Mouse (Mus musculus): Measurements from ENCODE around the gene Hectd3. TPM values are rescaled to one million over a fixed set of nuclear protein-coding genes. Genes with fewer than 3 reads are reported as not detected.

Hectd3 gene
- polyA plus RNA-seq, 1 experiment from 2014 or later, result 6.3 TPM

- H3K4me3 ChIP-seq (ENCODE audit: low read depth, low read length), result no peak overlapping the region
- peak overlapping the region; percentile 49; the same call in 1 of the 2 replicates for H3K27ac ChIP-seq (replicated peaks)
- 30% methylated on average over 4 of the region's 4 CpGs for WGBS
- no peaks in the 10 kb centered on the region for H3K27me3 ChIP-seq (ENCODE audit: control insufficient read depth, insufficient read depth, low read length)
- ATAC-seq (ENCODE audit: low FRiP score, low TSS enrichment) (peak; percentile 10; the same call in 1 of the 2 replicates), DNase-seq (ENCODE audit: low spot score) (no peak)
- no peaks in the 10 kb centered on the region for H3K4me1 ChIP-seq (replicated peaks; ENCODE audit: control insufficient read depth, insufficient read depth)
- no peak overlapping the region for H3K4me2 ChIP-seq (replicated peaks; ENCODE audit: low read depth)
- no peaks in the 10 kb centered on the region for H3K9me3 ChIP-seq (ENCODE audit: control insufficient read depth, low read length)
- TF ChIP-seq CTCF (IDR thresholded peaks at IDR 0.05; ENCODE audit: low read depth) (no peak), EP300 (optimal IDR thresholded peaks at IDR 0.05) (no peak)
- no peaks in the 10 kb centered on the region for H3K36me3 ChIP-seq (ENCODE audit: control insufficient read depth, insufficient read depth, low read length)
- no peak overlapping the region for H3K9ac ChIP-seq (ENCODE audit: low read length)
Observed at GRCm38 (mm10) chr4:117041283-117041721, 46.2 kb downstream of the Hectd3 start.

GRCm38 (mm10) chr4:117048836-117049235 is 53.7 kb downstream of the Hectd3 start:
- TF ChIP-seq EP300 (optimal IDR thresholded peaks at IDR 0.05), result no peak
- no peak overlapping the region for H3K4me2 ChIP-seq (replicated peaks; ENCODE audit: low read depth)
- H3K27ac ChIP-seq (replicated peaks), result no peak overlapping the region
- no peak overlapping the region for H3K4me3 ChIP-seq (ENCODE audit: low read depth, low read length)
- H3K9me3 ChIP-seq (ENCODE audit: control insufficient read depth, low read length), result no peaks in the 10 kb centered on the region
- no peak overlapping the region for H3K9ac ChIP-seq (ENCODE audit: low read length)
- no peaks in the 10 kb centered on the region for H3K4me1 ChIP-seq (replicated peaks; ENCODE audit: control insufficient read depth, insufficient read depth)
- no peaks in the 10 kb centered on the region for H3K36me3 ChIP-seq (ENCODE audit: control insufficient read depth, insufficient read depth, low read length)
- WGBS, result 46% methylated on average over 3 of the region's 3 CpGs
- DNase-seq (ENCODE audit: low spot score), result no peak
- no peaks in the 10 kb centered on the region for H3K27me3 ChIP-seq (ENCODE audit: control insufficient read depth, insufficient read depth, low read length)
- no peak for ATAC-seq (ENCODE audit: low FRiP score, low TSS enrichment)

DNA sequence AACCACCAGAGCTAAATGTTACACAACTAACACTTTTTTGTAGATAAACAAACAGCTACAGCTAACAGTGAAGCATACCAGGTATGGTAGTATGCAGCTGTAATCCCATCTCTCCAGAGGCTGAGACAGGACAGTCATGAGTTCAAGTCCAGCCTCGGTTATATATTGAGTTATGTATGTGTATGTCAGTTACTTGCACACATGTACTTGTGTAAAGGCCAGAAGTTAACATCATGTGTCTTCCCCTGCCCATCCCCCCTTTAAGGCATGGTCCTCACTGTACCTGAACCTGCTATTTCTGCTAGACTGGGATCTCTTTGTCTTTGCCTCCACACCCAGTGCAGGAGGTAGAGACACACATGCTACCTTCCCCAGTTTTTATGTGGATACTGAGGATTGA is 54.4 kb downstream of the Hectd3 start:
- ATAC-seq (ENCODE audit: low FRiP score, low TSS enrichment) (no peak), DNase-seq (ENCODE audit: low spot score) (no peak)
- no peak overlapping the region for H3K27ac ChIP-seq (replicated peaks)
- H3K4me2 ChIP-seq (replicated peaks; ENCODE audit: low read depth), result no peak overlapping the region
- H3K27me3 ChIP-seq (ENCODE audit: control insufficient read depth, insufficient read depth, low read length), result no peaks in the 10 kb centered on the region
- H3K9ac ChIP-seq (ENCODE audit: low read length), result no peak overlapping the region
- H3K36me3 ChIP-seq (ENCODE audit: control insufficient read depth, insufficient read depth, low read length), result no peaks in the 10 kb centered on the region
- H3K9me3 ChIP-seq (ENCODE audit: control insufficient read depth, low read length), result no peaks in the 10 kb centered on the region
- no peak for TF ChIP-seq EP300 (optimal IDR thresholded peaks at IDR 0.05)
- no peak for TF ChIP-seq CTCF (IDR thresholded peaks at IDR 0.05; ENCODE audit: low read depth)
- no peaks in the 10 kb centered on the region for H3K4me1 ChIP-seq (replicated peaks; ENCODE audit: control insufficient read depth, insufficient read depth)
- H3K4me3 ChIP-seq (ENCODE audit: low read depth, low read length), result no peak overlapping the region
- WGBS, result 96% methylated on average over 1 of the region's 1 CpGs

DNA sequence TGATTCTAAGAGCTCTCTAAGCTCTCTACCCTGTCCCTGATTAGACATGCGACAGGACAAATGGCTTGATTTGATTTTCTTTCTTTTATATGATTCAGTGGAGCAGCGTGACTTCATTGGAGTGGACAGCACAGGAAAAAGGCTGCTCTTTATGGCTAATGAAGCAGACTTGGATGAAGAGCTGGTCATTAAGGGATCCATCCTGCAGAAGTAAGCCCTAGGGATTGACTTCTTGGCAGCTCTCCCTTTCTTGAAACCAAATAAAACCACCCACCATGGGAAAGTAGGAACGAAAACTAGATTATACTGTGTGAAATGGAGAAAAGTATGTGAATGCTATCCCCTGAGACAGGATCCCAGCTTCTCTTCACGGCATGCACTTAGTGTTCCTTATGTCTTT is 57.5 kb downstream of the Hectd3 start:
- Histone ChIP-seq H3K4me3 (ENCODE audit: low read depth, low read length) (no peak overlapping the region), H3K4me1 (replicated peaks; ENCODE audit: control insufficient read depth, insufficient read depth) (no peaks in the 10 kb centered on the region), H3K9ac (ENCODE audit: low read length) (no peak overlapping the region), H3K27me3 (ENCODE audit: control insufficient read depth, insufficient read depth, low read length) (no peaks in the 10 kb centered on the region), H3K9me3 (ENCODE audit: control insufficient read depth, low read length) (no peaks in the 10 kb centered on the region), H3K4me2 (replicated peaks; ENCODE audit: low read depth) (no peak overlapping the region), H3K27ac (replicated peaks) (no peak overlapping the region), H3K36me3 (ENCODE audit: control insufficient read depth, insufficient read depth, low read length) (no peaks in the 10 kb centered on the region)
- 67% methylated on average over 4 of the region's 4 CpGs for WGBS
- no peak for DNase-seq (ENCODE audit: low spot score)
- TF ChIP-seq EP300 (optimal IDR thresholded peaks at IDR 0.05) (no peak), CTCF (IDR thresholded peaks at IDR 0.05; ENCODE audit: low read depth) (no peak)
- ATAC-seq (ENCODE audit: low FRiP score, low TSS enrichment), result no peak

- no peak for DNase-seq (ENCODE audit: low spot score)
- H3K27me3 ChIP-seq (ENCODE audit: control insufficient read depth, insufficient read depth, low read length), result no peaks in the 10 kb centered on the region
- H3K4me1 ChIP-seq (replicated peaks; ENCODE audit: control insufficient read depth, insufficient read depth), result no peaks in the 10 kb centered on the region
- no peak overlapping the region for H3K9ac ChIP-seq (ENCODE audit: low read length)
- no peak overlapping the region for H3K27ac ChIP-seq (replicated peaks)
- no peaks in the 10 kb centered on the region for H3K9me3 ChIP-seq (ENCODE audit: control insufficient read depth, low read length)
- TF ChIP-seq CTCF (IDR thresholded peaks at IDR 0.05; ENCODE audit: low read depth), result no peak
- TF ChIP-seq EP300 (optimal IDR thresholded peaks at IDR 0.05), result no peak
- H3K4me3 ChIP-seq (ENCODE audit: low read depth, low read length), result no peak overlapping the region
- H3K4me2 ChIP-seq (replicated peaks; ENCODE audit: low read depth), result no peak overlapping the region
- no peak for ATAC-seq (ENCODE audit: low FRiP score, low TSS enrichment)
- 85% methylated on average over 4 of the region's 4 CpGs for WGBS
- no peaks in the 10 kb centered on the region; the same call in 1 of the 2 replicates for H3K36me3 ChIP-seq (ENCODE audit: control insufficient read depth, insufficient read depth, low read length)
Observed at GRCm38 (mm10) chr4:117053956-117054355, 58.8 kb downstream of the Hectd3 start.

Other genes starting within 250 kb of the Hectd3 start
- 16.0 and 17.3 TPM in 2 replicates for gene Toe1, start 187.7 kb upstream of the Hectd3 start, polyA plus RNA-seq (2015; fragmentation: Nextera tagmentation; extraction: Ambion mirVana)
- gene Mutyh, start 187.6 kb upstream of the Hectd3 start, polyA plus RNA-seq (2015; fragmentation: Nextera tagmentation; extraction: Ambion mirVana), result 3.1 and 3.9 TPM in 2 replicates
- 0.51 and 0.85 TPM in 2 replicates for gene Hpdl, start 173.6 kb upstream of the Hectd3 start, polyA plus RNA-seq (2015; fragmentation: Nextera tagmentation; extraction: Ambion mirVana)
- 0.04 and 0.06 TPM in 2 replicates for gene Zswim5, start 117.9 kb upstream of the Hectd3 start, polyA plus RNA-seq (2015; fragmentation: Nextera tagmentation; extraction: Ambion mirVana)
- 38.3 and 47.3 TPM in 2 replicates for gene Urod, start 904 bp upstream of the Hectd3 start, polyA plus RNA-seq (2015; fragmentation: Nextera tagmentation; extraction: Ambion mirVana)
- 29.9 and 30.1 TPM in 2 replicates for gene Eif2b3, start 24.1 kb downstream of the Hectd3 start, polyA plus RNA-seq (2015; fragmentation: Nextera tagmentation; extraction: Ambion mirVana)
- 1.3 and 1.5 TPM in 2 replicates for gene Ptch2, start 100.8 kb downstream of the Hectd3 start, polyA plus RNA-seq (2015; fragmentation: Nextera tagmentation; extraction: Ambion mirVana)
- gene Btbd19, start 130.4 kb downstream of the Hectd3 start, polyA plus RNA-seq (2015; fragmentation: Nextera tagmentation; extraction: Ambion mirVana), result 5.7 and 5.9 TPM in 2 replicates
- 0.58 and 0.62 TPM in 2 replicates for gene Tctex1d4, start 131.5 kb downstream of the Hectd3 start, polyA plus RNA-seq (2015; fragmentation: Nextera tagmentation; extraction: Ambion mirVana)
- 18.1 and 18.7 TPM in 2 replicates for gene Plk3, start 138.6 kb downstream of the Hectd3 start, polyA plus RNA-seq (2015; fragmentation: Nextera tagmentation; extraction: Ambion mirVana)
- gene Rps8, start 160.9 kb downstream of the Hectd3 start, polyA plus RNA-seq (2015; fragmentation: Nextera tagmentation; extraction: Ambion mirVana), result 752 and 809 TPM in 2 replicates
- 7.9 and 11.5 TPM in 2 replicates for gene Kif2c, start 187.3 kb downstream of the Hectd3 start, polyA plus RNA-seq (2015; fragmentation: Nextera tagmentation; extraction: Ambion mirVana)

Data from stomach, postnatal 0 days (tissue).